Mouse (Mus musculus) left cerebral cortex, postnatal 4 days (tissue): ENCODE results near the gene Rad51b. TPM values are rescaled to one million over a fixed set of nuclear protein-coding genes. Genes with fewer than 3 reads are reported as not detected.
A peak's percentile ranks its signal among the peaks of the same experiment; 100 is the strongest.

Experiments used
- DNase-seq: peaks from one replicate; pipeline ENCODE4 v3.0.0-alpha.2; 2022
- intact Hi-C: fragments of 180-260 bp; cut with DNase I; formaldehyde crosslinking; loops from one replicate; pipeline ENCODE4 v1.15.1; 2025
- total RNA-seq, 2 experiments: library from RNA; stranded (reverse); gene quantifications; 2 replicates each; pipeline ENCODE4 v1.2.3; 2021

The Rad51b gene
- total RNA-seq, 2 experiments from 2014 or later, result 0.56 to 0.84 TPM

- no peak for DNase-seq
- intact Hi-C loops, result no loop called here
Measured at GRCm38 (mm10) chr12:79748862-79749261, 451.8 kb downstream of the Rad51b start.

GRCm38 (mm10) chr12:79750253-79751125 lies 453.4 kb downstream of the Rad51b start:
- DNase-seq, result no peak
- intact Hi-C loops, result no loop called here

- intact Hi-C loops, result no loop called here
Measured at GRCm38 (mm10) chr12:79751781-79752180, 454.7 kb downstream of the Rad51b start.

GRCm38 (mm10) chr12:79752189-79752588 lies 455.1 kb downstream of the Rad51b start:
- no peak for DNase-seq
- intact Hi-C loops, result no loop called here

More at GRCm38 (mm10) chr12:79751781-79752180, 454.7 kb downstream of the Rad51b start:
- DNase-seq, result peak; percentile 55

GRCm38 (mm10) chr12:79755617-79756016 lies 458.5 kb downstream of the Rad51b start:
- no peak for DNase-seq
- intact Hi-C loops, result no loop called here

GRCm38 (mm10) chr12:79756352-79756751 lies 459.3 kb downstream of the Rad51b start:
- no peak for DNase-seq
- intact Hi-C loops, result no loop called here

- intact Hi-C loops, result no loop called here
- DNase-seq, result no peak
Measured at GRCm38 (mm10) chr12:79757775-79758174, 460.7 kb downstream of the Rad51b start.

GRCm38 (mm10) chr12:79759180-79759902 lies 462.3 kb downstream of the Rad51b start:
- intact Hi-C loops, result no loop called here
- DNase-seq, result no peak

GRCm38 (mm10) chr12:79761217-79761616 lies 464.1 kb downstream of the Rad51b start:
- intact Hi-C loops, result no loop called here
- no peak for DNase-seq

- DNase-seq, result no peak
- intact Hi-C loops, result no loop called here
Measured at GRCm38 (mm10) chr12:79762087-79762486, 465.0 kb downstream of the Rad51b start.

GRCm38 (mm10) chr12:79762570-79763275 lies 465.6 kb downstream of the Rad51b start:
- DNase-seq, result no peak
- intact Hi-C loops, result no loop called here

- intact Hi-C loops, result no loop called here
- peak; percentile 65 for DNase-seq
Measured at GRCm38 (mm10) chr12:79766116-79766515, 469.0 kb downstream of the Rad51b start.

- intact Hi-C loops, result no loop called here
- DNase-seq, result no peak
Measured at GRCm38 (mm10) chr12:79768741-79769322, 471.8 kb downstream of the Rad51b start.

GRCm38 (mm10) chr12:79769763-79770162 lies 472.7 kb downstream of the Rad51b start:
- no peak for DNase-seq
- intact Hi-C loops, result no loop called here

GRCm38 (mm10) chr12:79771194-79771593 lies 474.1 kb downstream of the Rad51b start:
- no peak for DNase-seq
- intact Hi-C loops, result no loop called here

- no peak for DNase-seq
- intact Hi-C loops, result no loop called here
Measured at GRCm38 (mm10) chr12:79771741-79772140, 474.7 kb downstream of the Rad51b start.

- intact Hi-C loops, result no loop called here
- no peak for DNase-seq
Measured at GRCm38 (mm10) chr12:79773246-79773645, 476.2 kb downstream of the Rad51b start.

- DNase-seq, result no peak
- intact Hi-C loops, result no loop called here
Measured at GRCm38 (mm10) chr12:79774571-79774970, 477.5 kb downstream of the Rad51b start.

- intact Hi-C loops, result no loop called here
- DNase-seq, result no peak
Measured at GRCm38 (mm10) chr12:79776828-79777227, 479.7 kb downstream of the Rad51b start.

- DNase-seq, result no peak
- intact Hi-C loops, result no loop called here
Measured at GRCm38 (mm10) chr12:79780745-79781144, 483.7 kb downstream of the Rad51b start.

GRCm38 (mm10) chr12:79781788-79782187 lies 484.7 kb downstream of the Rad51b start:
- intact Hi-C loops, result no loop called here
- no peak for DNase-seq
